Mouse (Mus musculus): ENCODE results near the gene Phtf2.
A peak's percentile ranks its signal among the peaks of the same experiment; 100 is the strongest.
"Not testable (repeated sequence)": the region's sequence is repeated elsewhere in the genome, so short reads cannot be mapped to it uniquely, and the experiment has no call there.

Phtf2 gene

GRCm38 (mm10) chr5:20778274-20778984 lies 103.5 kb downstream of the Phtf2 start:
- DNase-seq (ENCODE audit: low spot score in 2 of 2): no peak

- no peak for DNase-seq (ENCODE audit: low spot score in 2 of 2)
These were observed 108.6 kb downstream of the Phtf2 start for GRCm38 (mm10) chr5:20773341-20773740.

- no peak for DNase-seq (ENCODE audit: low spot score in 2 of 2)
These were observed 116.5 kb downstream of the Phtf2 start for GRCm38 (mm10) chr5:20765365-20765920.

- not testable (repeated sequence) for DNase-seq (ENCODE audit: low spot score in 2 of 2)
These were observed 119.5 kb downstream of the Phtf2 start for GRCm38 (mm10) chr5:20762441-20762840.

- no peak for DNase-seq (ENCODE audit: low spot score in 2 of 2)
These were observed 121.4 kb downstream of the Phtf2 start for GRCm38 (mm10) chr5:20760368-20761162.

GRCm38 (mm10) chr5:20759771-20760170 lies 122.2 kb downstream of the Phtf2 start:
- no peak for DNase-seq (ENCODE audit: low spot score in 2 of 2)

GRCm38 (mm10) chr5:20753963-20754362 lies 128.0 kb downstream of the Phtf2 start:
- peak in 1 of 2 experiments; percentile 54 for DNase-seq (ENCODE audit: low spot score in 2 of 2)

- DNase-seq (ENCODE audit: low spot score in 2 of 2): no peak
These were observed 128.8 kb downstream of the Phtf2 start for GRCm38 (mm10) chr5:20753096-20753495.

- peak in 1 of 2 experiments; percentile 36 for DNase-seq (ENCODE audit: low spot score in 2 of 2)
These were observed 130.2 kb downstream of the Phtf2 start for GRCm38 (mm10) chr5:20751696-20752095.

GRCm38 (mm10) chr5:20751000-20751399 lies 130.9 kb downstream of the Phtf2 start:
- DNase-seq (ENCODE audit: low spot score in 2 of 2): no peak

- DNase-seq (ENCODE audit: low spot score in 2 of 2): no peak
These were observed 132.4 kb downstream of the Phtf2 start for GRCm38 (mm10) chr5:20749535-20749934.

- no peak for DNase-seq (ENCODE audit: low spot score in 2 of 2)
These were observed 133.1 kb downstream of the Phtf2 start for GRCm38 (mm10) chr5:20748856-20749255.

GRCm38 (mm10) chr5:20748142-20748541 lies 133.8 kb downstream of the Phtf2 start:
- DNase-seq (ENCODE audit: low spot score in 2 of 2): no peak

GRCm38 (mm10) chr5:20741936-20742335 lies 140.0 kb downstream of the Phtf2 start:
- DNase-seq (ENCODE audit: low spot score in 2 of 2): peak in 1 of 2 experiments; percentile 45

- DNase-seq (ENCODE audit: low spot score in 2 of 2): no peak
These were observed 140.7 kb downstream of the Phtf2 start for GRCm38 (mm10) chr5:20741193-20741592.

- no peak for DNase-seq (ENCODE audit: low spot score in 2 of 2)
These were observed 143.1 kb downstream of the Phtf2 start for GRCm38 (mm10) chr5:20738795-20739194.

GRCm38 (mm10) chr5:20723226-20723625 lies 158.7 kb downstream of the Phtf2 start:
- DNase-seq (ENCODE audit: low spot score in 2 of 2): not testable (repeated sequence)

- DNase-seq (ENCODE audit: low spot score in 2 of 2): peak in 1 of 2 experiments; percentile 38
These were observed 161.6 kb downstream of the Phtf2 start for GRCm38 (mm10) chr5:20720201-20720900.

GRCm38 (mm10) chr5:20715980-20716379 lies 165.9 kb downstream of the Phtf2 start:
- DNase-seq (ENCODE audit: low spot score in 2 of 2): not testable (repeated sequence)

GRCm38 (mm10) chr5:20714619-20715018 lies 167.3 kb downstream of the Phtf2 start:
- not testable (repeated sequence) for DNase-seq (ENCODE audit: low spot score in 2 of 2)

- not testable (repeated sequence) for DNase-seq (ENCODE audit: low spot score in 2 of 2)
These were observed 171.1 kb downstream of the Phtf2 start for GRCm38 (mm10) chr5:20710845-20711244.
